Mouse (Mus musculus): Measurements from ENCODE around the gene Crispld2.

GRCm38 (mm10) chr8:119994556-119994955 is 2.3 kb downstream of the Crispld2 start:
- TF ChIP-seq POLR2A (IDR thresholded peaks at IDR 0.05; ENCODE audit: low read depth, low read length) (no peak), CTCF (IDR thresholded peaks at IDR 0.05; ENCODE audit: extremely low read depth, insufficient read length, insufficient replicate concordance, low read depth, low read length) (no peak)
